Mouse (Mus musculus) E14TG2a.4 (cell line): ENCODE results near the gene 2310022A10Rik.

Experiments
- H3K27me3 ChIP-seq: 2 replicates; pipeline ENCODE4 v1.6.1; 2014; ENCODE audit warnings: low read length, control low read depth; ENCODE audit not compliant: insufficient read depth
- H3K36me3 ChIP-seq: 2 replicates; pipeline ENCODE4 v1.6.1; 2014; ENCODE audit warnings: low read length, control low read depth; ENCODE audit not compliant: insufficient read depth
- H3K4me1 ChIP-seq: replicated peaks from 2 replicates; pipeline ENCODE4 v1.6.1; 2014; ENCODE audit warnings: low read depth, low read length, control low read depth
- H3K4me3 ChIP-seq: replicated peaks from 2 replicates; pipeline ENCODE4 v1.5.1; 2014; ENCODE audit warnings: mild to moderate bottlenecking, low read length
- H3K9me3 ChIP-seq: 2 replicates; pipeline ENCODE4 v1.6.1; 2014; ENCODE audit warnings: low read length, control low read depth
- CTCF ChIP-seq: conservative IDR thresholded peaks from 2 replicates; pipeline ENCODE4 v1.5.1; 2014; ENCODE audit warnings: low read length
- NANOG ChIP-seq: IDR thresholded peaks from 2 replicates; pipeline ENCODE4 v1.6.1; 2014; ENCODE audit warnings: borderline replicate concordance, low read length, mixed read lengths
- POU5F1 ChIP-seq: IDR thresholded peaks from 2 replicates; pipeline ENCODE4 v1.6.1; 2014; ENCODE audit warnings: low read length, borderline replicate concordance

Gene 2310022A10Rik

DNA sequence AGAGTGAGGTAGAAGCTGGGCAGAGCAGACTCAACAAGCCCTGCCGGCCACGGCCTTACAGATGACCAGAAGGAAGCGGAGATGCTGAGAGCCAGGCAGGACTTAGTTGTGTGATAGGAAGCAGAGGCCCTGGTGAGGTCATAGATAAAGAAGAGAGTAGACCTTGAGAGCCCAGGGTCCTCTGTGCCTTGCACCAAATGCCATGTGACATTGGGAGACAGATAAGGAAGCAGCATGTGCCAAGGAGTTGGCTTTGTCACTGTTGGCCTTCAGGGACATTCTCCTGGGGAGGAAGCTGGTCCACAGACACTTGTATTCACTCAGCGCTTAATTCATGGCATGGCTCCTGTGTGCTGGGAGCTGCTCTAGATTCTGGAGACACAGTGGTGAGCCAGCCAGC lies 56.3 kb downstream of the 2310022A10Rik start:
- H3K36me3 ChIP-seq: peaks cover 81% of the 10 kb centered on the region
- no peaks in the 10 kb centered on the region for H3K27me3 ChIP-seq
- H3K4me1 ChIP-seq: peaks cover 58% of the 10 kb centered on the region
- H3K9me3 ChIP-seq: no peaks in the 10 kb centered on the region
- no peak overlapping the region for H3K4me3 ChIP-seq
- TF ChIP-seq NANOG: no peak
- TF ChIP-seq POU5F1: no peak
- TF ChIP-seq CTCF: no peak

DNA sequence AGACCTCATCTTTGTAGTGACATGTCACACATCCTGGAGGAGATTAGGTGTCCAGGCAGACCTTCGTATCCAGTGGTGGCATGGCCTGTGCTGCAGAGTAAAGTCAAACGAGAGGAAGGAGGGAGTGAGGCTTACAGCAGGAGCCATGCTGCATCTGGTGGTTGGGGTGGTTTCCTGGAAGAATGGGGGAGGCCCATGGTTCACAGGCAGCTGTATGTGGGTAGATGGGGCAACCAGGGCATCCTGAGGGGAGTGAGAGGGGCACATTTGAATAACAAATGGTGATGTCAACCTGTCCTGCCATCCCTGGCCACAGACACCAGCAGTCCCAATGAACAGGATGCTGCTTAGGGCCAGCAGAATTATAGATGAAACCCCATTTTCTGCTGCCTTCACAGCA lies 56.7 kb downstream of the 2310022A10Rik start:
- no peaks in the 10 kb centered on the region for H3K27me3 ChIP-seq
- H3K36me3 ChIP-seq: peaks cover 81% of the 10 kb centered on the region
- TF ChIP-seq NANOG (no peak), CTCF (no peak)
- H3K4me1 ChIP-seq: peaks cover 54% of the 10 kb centered on the region
- H3K9me3 ChIP-seq: no peaks in the 10 kb centered on the region
- H3K4me3 ChIP-seq: no peak overlapping the region

DNA sequence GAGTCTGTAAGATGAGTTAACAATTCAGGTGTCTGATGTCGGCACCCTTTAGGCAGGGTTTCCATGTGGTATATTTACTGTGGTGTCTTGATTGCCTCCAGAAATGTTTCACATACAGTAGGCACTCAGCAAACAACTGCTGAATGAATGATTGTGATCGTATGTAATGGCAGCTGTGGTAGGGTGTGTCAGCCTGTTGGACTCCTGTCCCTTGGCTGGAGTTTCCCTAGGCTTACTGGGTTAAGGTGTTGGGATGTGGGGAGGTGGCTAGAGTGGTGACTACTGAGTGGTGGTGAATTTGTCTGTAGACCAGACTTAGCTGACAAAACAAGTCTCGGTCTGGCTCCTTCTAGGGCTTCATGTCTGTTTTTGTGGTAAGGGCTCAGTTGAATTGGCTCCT lies 57.3 kb downstream of the 2310022A10Rik start:
- Histone ChIP-seq H3K9me3 (no peaks in the 10 kb centered on the region), H3K36me3 (peaks cover 80% of the 10 kb centered on the region), H3K4me3 (no peak overlapping the region), H3K27me3 (no peaks in the 10 kb centered on the region), H3K4me1 (peaks cover 47% of the 10 kb centered on the region)
- TF ChIP-seq NANOG (no peak), POU5F1 (no peak), CTCF (no peak)

DNA sequence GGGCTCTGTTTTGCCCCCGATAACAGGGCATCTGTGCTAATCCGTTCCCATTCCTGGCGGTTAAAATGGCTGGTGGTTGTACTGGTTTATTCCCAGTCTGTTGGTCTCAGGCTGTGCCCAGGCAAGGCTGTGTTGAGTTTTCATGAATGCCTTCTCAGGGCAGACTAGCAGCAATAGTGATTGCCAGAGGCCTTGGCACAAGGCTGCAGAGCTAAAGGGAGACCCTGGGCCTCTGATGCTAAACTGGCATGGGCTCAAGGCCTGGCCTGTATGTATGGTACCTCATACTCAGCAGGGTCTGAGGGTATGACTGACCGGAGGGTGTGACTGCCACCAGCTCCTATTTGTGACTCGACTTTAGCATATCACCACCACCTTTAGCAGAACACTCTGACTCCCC lies 57.8 kb downstream of the 2310022A10Rik start:
- no peak overlapping the region for H3K4me3 ChIP-seq
- H3K36me3 ChIP-seq: peaks cover 79% of the 10 kb centered on the region
- H3K27me3 ChIP-seq: no peaks in the 10 kb centered on the region
- H3K9me3 ChIP-seq: no peaks in the 10 kb centered on the region
- TF ChIP-seq CTCF (no peak), NANOG (no peak), POU5F1 (no peak)
- peaks cover 42% of the 10 kb centered on the region for H3K4me1 ChIP-seq

DNA sequence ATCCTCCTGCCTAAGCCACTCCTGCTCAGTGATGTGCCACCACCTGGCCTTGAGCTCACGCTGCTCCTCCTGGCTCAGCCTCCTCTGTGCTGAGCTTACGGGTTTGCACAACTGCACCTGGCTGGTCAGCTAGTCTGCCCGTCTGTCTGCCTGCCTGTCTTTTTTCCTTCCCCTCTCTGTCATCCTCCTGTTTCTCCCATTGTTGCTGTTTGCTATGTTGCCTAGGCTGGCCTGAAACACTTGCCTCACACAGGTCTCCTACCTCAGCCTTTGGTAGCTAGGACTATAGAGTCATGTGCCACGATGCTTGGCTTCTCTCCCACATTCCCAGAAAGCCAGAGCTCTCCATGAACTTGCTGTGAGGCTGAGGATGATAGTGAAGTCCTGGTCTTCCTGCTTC lies 59.9 kb downstream of the 2310022A10Rik start:
- Histone ChIP-seq H3K27me3 (no peaks in the 10 kb centered on the region), H3K4me1 (peaks cover 22% of the 10 kb centered on the region), H3K36me3 (peaks cover 86% of the 10 kb centered on the region), H3K9me3 (no peaks in the 10 kb centered on the region), H3K4me3 (no peak overlapping the region)
- TF ChIP-seq CTCF: no peak
- TF ChIP-seq POU5F1: no peak
- TF ChIP-seq NANOG: no peak

- TF ChIP-seq POU5F1 (no peak), CTCF (no peak), NANOG (no peak)
- H3K4me1 ChIP-seq: peaks cover 18% of the 10 kb centered on the region
- H3K36me3 ChIP-seq: peaks cover 85% of the 10 kb centered on the region
- no peaks in the 10 kb centered on the region for H3K9me3 ChIP-seq
- no peaks in the 10 kb centered on the region for H3K27me3 ChIP-seq
- H3K4me3 ChIP-seq: no peak overlapping the region
Observed at GRCm38 (mm10) chr7:27613751-27614499, 60.9 kb downstream of the 2310022A10Rik start.

GRCm38 (mm10) chr7:27621028-27621427 lies 68.0 kb downstream of the 2310022A10Rik start:
- no peaks in the 10 kb centered on the region for H3K27me3 ChIP-seq
- peak overlapping the region; percentile 39; the same call in 1 of the 2 replicates for H3K4me3 ChIP-seq
- H3K9me3 ChIP-seq: no peaks in the 10 kb centered on the region
- peaks cover 83% of the 10 kb centered on the region for H3K36me3 ChIP-seq
- peaks cover 66% of the 10 kb centered on the region for H3K4me1 ChIP-seq
- TF ChIP-seq CTCF (no peak), NANOG (no peak), POU5F1 (no peak)

- Histone ChIP-seq H3K4me1 (peaks cover 78% of the 10 kb centered on the region), H3K9me3 (no peaks in the 10 kb centered on the region), H3K27me3 (no peaks in the 10 kb centered on the region), H3K4me3 (peak overlapping the region; percentile 35; the same call in 1 of the 2 replicates), H3K36me3 (peaks cover 82% of the 10 kb centered on the region)
- TF ChIP-seq NANOG (peak; percentile 91), CTCF (no peak)
Observed at GRCm38 (mm10) chr7:27622234-27622633, 69.2 kb downstream of the 2310022A10Rik start.

GRCm38 (mm10) chr7:27624967-27625366 lies 71.9 kb downstream of the 2310022A10Rik start:
- no peaks in the 10 kb centered on the region for H3K27me3 ChIP-seq
- H3K4me3 ChIP-seq: no peak overlapping the region
- H3K9me3 ChIP-seq: no peaks in the 10 kb centered on the region
- peaks cover 83% of the 10 kb centered on the region for H3K36me3 ChIP-seq
- H3K4me1 ChIP-seq: peaks cover 93% of the 10 kb centered on the region
- TF ChIP-seq CTCF (no peak), NANOG (no peak), POU5F1 (no peak)
